Mouse (Mus musculus): ENCODE data around the gene Pbx2. TPM values are rescaled to one million over a fixed set of nuclear protein-coding genes. Genes with fewer than 3 reads are reported as not detected.

The Pbx2 gene
- polyA plus RNA-seq, 1 experiment, result not detected

DNA sequence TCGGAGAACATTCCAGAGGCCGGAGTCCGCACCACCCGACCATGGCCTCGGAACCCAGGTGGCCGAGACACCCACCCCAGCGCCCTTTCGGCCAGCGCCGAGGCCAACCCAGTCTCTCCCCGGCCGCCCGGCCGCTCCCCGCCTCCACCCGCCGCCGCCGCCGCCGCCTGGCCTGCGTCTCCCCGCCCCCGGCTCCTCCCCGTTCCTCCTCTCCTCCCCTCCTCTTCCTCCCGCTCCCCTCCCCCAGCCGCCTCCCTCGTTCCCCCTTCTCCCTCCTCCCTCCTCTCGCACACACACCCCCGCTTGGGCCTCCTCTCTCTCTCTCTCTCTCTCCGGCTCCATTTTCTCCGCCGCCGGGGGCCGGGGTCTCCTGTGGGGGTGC is 919 bp downstream of the Pbx2 start:
- Histone ChIP-seq H3K4me3 (ENCODE audit: insufficient read depth, low read depth, low read length) (peak overlapping the region; percentile 89), H3K27ac (ENCODE audit: insufficient read depth, low read depth, low read length) (peak overlapping the region; percentile 97), H3K4me1 (ENCODE audit: control insufficient read depth, insufficient read depth, low read length) (peaks cover 42% of the 10 kb centered on the region)
- TF ChIP-seq CTCF (IDR thresholded peaks at IDR 0.05; ENCODE audit: insufficient read depth, low read depth, low read length) (no peak), POLR2A (IDR thresholded peaks at IDR 0.05; ENCODE audit: insufficient read depth, low read depth, low read length) (peak; percentile 64)
- 2% methylated on average over 28 of the region's 35 CpGs for WGBS

DNA sequence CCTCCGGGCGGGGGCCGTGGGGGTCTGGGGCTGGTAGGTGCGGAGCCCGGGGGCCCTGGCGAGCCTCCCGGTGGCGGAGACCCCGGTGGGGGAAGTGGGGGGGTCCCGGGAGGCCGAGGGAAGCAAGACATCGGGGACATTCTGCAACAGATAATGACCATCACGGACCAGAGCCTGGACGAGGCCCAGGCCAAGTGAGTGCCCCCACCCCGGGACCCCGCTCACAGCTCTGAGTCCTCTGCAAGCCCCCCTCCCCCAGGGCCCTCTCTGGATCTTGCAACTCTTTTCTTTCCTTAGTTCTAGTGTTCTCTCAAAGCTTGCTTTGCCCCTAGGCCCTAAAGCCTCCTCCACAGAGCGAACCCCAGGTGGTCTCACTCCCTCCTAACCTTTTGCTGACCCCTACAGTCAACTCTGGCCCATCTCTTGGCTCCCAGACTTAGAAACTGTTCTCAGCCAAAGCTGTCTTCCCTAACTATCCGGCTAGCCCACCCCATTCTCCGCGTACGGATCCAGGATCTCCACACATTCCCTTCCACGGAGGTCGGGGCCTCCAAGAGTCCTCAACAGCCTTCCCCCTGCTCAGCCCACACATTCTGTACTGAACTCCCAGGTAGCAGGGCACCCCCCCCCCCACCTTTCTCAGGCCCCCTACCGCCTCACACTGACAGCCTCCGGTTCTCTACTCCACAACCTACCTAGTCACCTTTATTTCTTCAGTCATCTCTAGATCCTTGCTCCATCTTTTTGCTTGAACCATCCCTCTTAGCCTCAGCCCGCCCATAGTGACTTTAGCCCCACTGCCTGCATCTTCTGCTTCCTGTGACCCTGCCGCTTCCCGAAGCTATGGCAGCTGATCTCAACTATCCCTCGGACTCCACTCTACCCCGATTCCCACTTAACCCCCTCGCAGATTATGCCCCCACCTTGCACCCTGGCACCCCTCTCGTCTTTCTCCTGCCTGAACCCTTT is 1.8 kb downstream of the Pbx2 start:
- peak overlapping the region; percentile 76 for H3K27ac ChIP-seq (ENCODE audit: insufficient read depth, low read depth, low read length)
- TF ChIP-seq CTCF (IDR thresholded peaks at IDR 0.05; ENCODE audit: insufficient read depth, low read depth, low read length) (no peak), POLR2A (IDR thresholded peaks at IDR 0.05; ENCODE audit: insufficient read depth, low read depth, low read length) (no peak)
- 1% methylated on average over 32 of the region's 32 CpGs for WGBS
- H3K4me1 ChIP-seq (ENCODE audit: control insufficient read depth, insufficient read depth, low read length), result peaks cover 42% of the 10 kb centered on the region
- H3K4me3 ChIP-seq (ENCODE audit: insufficient read depth, low read depth, low read length), result peak overlapping the region; percentile 89

GRCm38 (mm10) chr17:34593752-34594525 is 2.9 kb downstream of the Pbx2 start:
- H3K4me3 ChIP-seq (ENCODE audit: insufficient read depth, low read depth, low read length), result peak overlapping the region; percentile 89
- TF ChIP-seq POLR2A (IDR thresholded peaks at IDR 0.05; ENCODE audit: insufficient read depth, low read depth, low read length) (no peak), CTCF (IDR thresholded peaks at IDR 0.05; ENCODE audit: insufficient read depth, low read depth, low read length) (no peak)
- H3K4me1 ChIP-seq (ENCODE audit: control insufficient read depth, insufficient read depth, low read length), result peaks cover 39% of the 10 kb centered on the region
- WGBS, result 41% methylated on average over 34 of the region's 34 CpGs
- H3K27ac ChIP-seq (ENCODE audit: insufficient read depth, low read depth, low read length), result peak overlapping the region; percentile 65

DNA sequence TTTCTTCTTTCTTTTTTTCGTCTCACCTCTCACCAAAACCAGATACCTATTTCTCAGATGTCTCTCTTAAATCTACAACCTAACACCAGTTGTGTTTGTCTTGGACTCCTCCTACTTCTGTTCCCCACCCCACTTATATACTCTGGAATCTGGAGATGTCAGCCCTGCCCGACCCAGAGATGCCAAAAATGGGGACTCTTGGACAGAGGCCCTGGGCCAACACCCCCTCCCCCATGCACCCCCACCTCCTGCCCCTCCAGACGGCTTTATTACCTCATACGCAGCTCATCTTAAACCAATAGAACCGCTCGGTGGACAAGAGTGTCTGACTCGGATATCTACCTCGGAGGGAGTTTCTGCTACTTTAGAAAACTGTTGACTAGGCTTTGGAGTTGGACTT is 5.0 kb downstream of the Pbx2 start:
- no peak for TF ChIP-seq POLR2A (IDR thresholded peaks at IDR 0.05; ENCODE audit: insufficient read depth, low read depth, low read length)
- TF ChIP-seq CTCF (IDR thresholded peaks at IDR 0.05; ENCODE audit: insufficient read depth, low read depth, low read length), result no peak
- Histone ChIP-seq H3K4me3 (ENCODE audit: insufficient read depth, low read depth, low read length) (no peak overlapping the region), H3K27ac (ENCODE audit: insufficient read depth, low read depth, low read length) (no peak overlapping the region), H3K4me1 (ENCODE audit: control insufficient read depth, insufficient read depth, low read length) (peaks cover 28% of the 10 kb centered on the region)
- 73% methylated on average over 8 of the region's 8 CpGs for WGBS

GRCm38 (mm10) chr17:34597566-34598095 is 6.6 kb downstream of the Pbx2 start, which contains the start of gene Ager:
TSS of gene Ager (plus strand) at chr17:34597862.
- no peak within 1 kb of the TSS for H3K4me3 ChIP-seq (ENCODE audit: insufficient read depth, low read depth, low read length)
- WGBS, result 25% methylated on average over 6 of the region's 6 CpGs
- TF ChIP-seq CTCF (IDR thresholded peaks at IDR 0.05; ENCODE audit: insufficient read depth, low read depth, low read length), result no peak
- TF ChIP-seq POLR2A (IDR thresholded peaks at IDR 0.05; ENCODE audit: insufficient read depth, low read depth, low read length), result no peak

DNA sequence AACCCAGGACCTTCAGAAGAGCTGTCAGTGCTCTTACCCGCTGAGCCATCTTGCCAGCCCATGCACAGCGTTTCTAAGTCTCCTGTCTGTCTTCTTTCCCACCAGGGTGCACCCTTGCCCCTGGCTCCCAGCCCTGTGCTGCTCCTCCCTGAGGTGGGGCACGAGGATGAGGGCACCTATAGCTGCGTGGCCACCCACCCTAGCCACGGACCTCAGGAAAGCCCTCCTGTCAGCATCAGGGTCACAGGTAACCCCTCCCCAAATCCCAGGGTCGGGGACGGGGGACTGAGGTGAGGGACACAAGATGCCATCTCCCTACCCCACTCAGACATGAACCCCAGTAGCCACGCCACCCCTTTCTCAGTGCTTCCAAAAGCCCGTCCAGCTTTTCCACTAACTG is 8.8 kb downstream of the Pbx2 start:
- WGBS, result 69% methylated on average over 9 of the region's 9 CpGs
- no peak overlapping the region for H3K4me3 ChIP-seq (ENCODE audit: insufficient read depth, low read depth, low read length)
- no peak for TF ChIP-seq POLR2A (IDR thresholded peaks at IDR 0.05; ENCODE audit: insufficient read depth, low read depth, low read length)
- no peak overlapping the region for H3K27ac ChIP-seq (ENCODE audit: insufficient read depth, low read depth, low read length)
- peaks cover 11% of the 10 kb centered on the region for H3K4me1 ChIP-seq (ENCODE audit: control insufficient read depth, insufficient read depth, low read length)

More at GRCm38 (mm10) chr17:34597566-34598095, 6.6 kb downstream of the Pbx2 start, which contains the start of gene Ager:
- no peak within 1 kb of the TSS for H3K27ac ChIP-seq (ENCODE audit: insufficient read depth, low read depth, low read length)
- H3K4me1 ChIP-seq (ENCODE audit: control insufficient read depth, insufficient read depth, low read length), result peaks cover 23% of the 10 kb centered on the region

DNA sequence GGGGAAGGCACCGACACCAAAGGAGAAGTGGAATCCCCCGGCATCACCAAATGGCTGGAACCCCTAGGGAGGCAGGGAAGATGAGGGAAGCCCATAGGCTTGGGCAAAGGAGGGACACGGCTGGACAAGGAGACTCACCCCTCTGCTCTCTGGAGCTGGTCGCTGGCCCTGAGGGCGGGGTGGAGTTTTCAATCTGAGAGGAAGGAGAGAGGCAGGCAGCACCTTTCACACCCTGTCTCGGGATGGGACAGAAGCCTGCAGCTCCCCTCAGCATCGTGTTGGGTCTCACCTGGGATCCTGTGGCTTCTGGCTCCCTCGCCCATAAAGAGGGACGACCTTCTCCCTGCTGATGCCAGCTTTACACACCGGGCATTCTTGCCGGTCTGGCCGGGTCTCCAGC is 10.7 kb downstream of the Pbx2 start:
- 85% methylated on average over 12 of the region's 12 CpGs for WGBS
- Histone ChIP-seq H3K4me1 (ENCODE audit: control insufficient read depth, insufficient read depth, low read length) (peaks cover 12% of the 10 kb centered on the region), H3K4me3 (ENCODE audit: insufficient read depth, low read depth, low read length) (no peak overlapping the region), H3K27ac (ENCODE audit: insufficient read depth, low read depth, low read length) (no peak overlapping the region)
- no peak for TF ChIP-seq CTCF (IDR thresholded peaks at IDR 0.05; ENCODE audit: insufficient read depth, low read depth, low read length)

GRCm38 (mm10) chr17:34603375-34604060 is 12.5 kb downstream of the Pbx2 start, which contains the start of gene Rnf5:
TSS of gene Rnf5 (minus strand) at chr17:34603690.
- TF ChIP-seq CTCF (IDR thresholded peaks at IDR 0.05; ENCODE audit: insufficient read depth, low read depth, low read length), result no peak
- TF ChIP-seq POLR2A (IDR thresholded peaks at IDR 0.05; ENCODE audit: insufficient read depth, low read depth, low read length), result peak; percentile 34; the same call in 1 of the 2 replicates
- under 1% methylated on average over 30 of the region's 30 CpGs for WGBS
- H3K27ac ChIP-seq (ENCODE audit: insufficient read depth, low read depth, low read length), result peak within 1 kb of the TSS; percentile 94
- H3K4me3 ChIP-seq (ENCODE audit: insufficient read depth, low read depth, low read length), result peak within 1 kb of the TSS; percentile 63
- H3K4me1 ChIP-seq (ENCODE audit: control insufficient read depth, insufficient read depth, low read length), result peaks cover 21% of the 10 kb centered on the region
